Mouse (Mus musculus): ENCODE data around the gene Atp8b5.
A peak's percentile ranks its signal among the peaks of the same experiment; 100 is the strongest.

The Atp8b5 gene

GRCm38 (mm10) chr4:43266623-43267322 lies at the start of gene Atp8b5:
TSS of gene Atp8b5 (plus strand) at chr4:43267159.
- peak; percentile 83 for DNase-seq (ENCODE audit: extremely low read depth, low read depth)

GRCm38 (mm10) chr4:43217997-43218396 lies 49.0 kb upstream of the Atp8b5 start:
- peak; percentile 19 for DNase-seq (ENCODE audit: extremely low read depth, low read depth)

- DNase-seq (ENCODE audit: extremely low read depth, low read depth), result no peak
Observed at GRCm38 (mm10) chr4:43231821-43232220, 35.1 kb upstream of the Atp8b5 start.

- no peak for DNase-seq (ENCODE audit: extremely low read depth, low read depth)
Observed at GRCm38 (mm10) chr4:43232985-43233384, 34.0 kb upstream of the Atp8b5 start.

GRCm38 (mm10) chr4:43233489-43233888 lies 33.5 kb upstream of the Atp8b5 start:
- DNase-seq (ENCODE audit: extremely low read depth, low read depth), result no peak

- no peak for DNase-seq (ENCODE audit: extremely low read depth, low read depth)
Observed at GRCm38 (mm10) chr4:43236898-43237297, 30.1 kb upstream of the Atp8b5 start.

GRCm38 (mm10) chr4:43240716-43241115 lies 26.2 kb upstream of the Atp8b5 start:
- no peak for DNase-seq (ENCODE audit: extremely low read depth, low read depth)

- DNase-seq (ENCODE audit: extremely low read depth, low read depth), result no peak
Observed at GRCm38 (mm10) chr4:43244022-43244421, 22.9 kb upstream of the Atp8b5 start.

GRCm38 (mm10) chr4:43245776-43246175 lies 21.2 kb upstream of the Atp8b5 start:
- DNase-seq (ENCODE audit: extremely low read depth, low read depth), result no peak

GRCm38 (mm10) chr4:43248026-43248425 lies 18.9 kb upstream of the Atp8b5 start:
- no peak for DNase-seq (ENCODE audit: extremely low read depth, low read depth)

- DNase-seq (ENCODE audit: extremely low read depth, low read depth), result no peak
Observed at GRCm38 (mm10) chr4:43248909-43249308, 18.1 kb upstream of the Atp8b5 start.

GRCm38 (mm10) chr4:43251269-43251668 lies 15.7 kb upstream of the Atp8b5 start:
- DNase-seq (ENCODE audit: extremely low read depth, low read depth), result peak; percentile 89

GRCm38 (mm10) chr4:43257040-43257439 lies 9.9 kb upstream of the Atp8b5 start:
- no peak for DNase-seq (ENCODE audit: extremely low read depth, low read depth)

- DNase-seq (ENCODE audit: extremely low read depth, low read depth), result no peak
Observed at GRCm38 (mm10) chr4:43258556-43258955, 8.4 kb upstream of the Atp8b5 start.

- no peak for DNase-seq (ENCODE audit: extremely low read depth, low read depth)
Observed at GRCm38 (mm10) chr4:43259435-43259834, 7.5 kb upstream of the Atp8b5 start.

GRCm38 (mm10) chr4:43260096-43260495 lies 6.9 kb upstream of the Atp8b5 start:
- no peak for DNase-seq (ENCODE audit: extremely low read depth, low read depth)

- no peak for DNase-seq (ENCODE audit: extremely low read depth, low read depth)
Observed at GRCm38 (mm10) chr4:43262821-43263220, 4.1 kb upstream of the Atp8b5 start.

GRCm38 (mm10) chr4:43266146-43266545 lies 813 bp upstream of the Atp8b5 start:
- no peak for DNase-seq (ENCODE audit: extremely low read depth, low read depth)

GRCm38 (mm10) chr4:43267323-43267658 lies 332 bp downstream of the Atp8b5 start:
- no peak for DNase-seq (ENCODE audit: extremely low read depth, low read depth)

GRCm38 (mm10) chr4:43285476-43285875 lies 18.5 kb downstream of the Atp8b5 start:
- no peak for DNase-seq (ENCODE audit: extremely low read depth, low read depth)

GRCm38 (mm10) chr4:43287305-43287704 lies 20.3 kb downstream of the Atp8b5 start:
- DNase-seq (ENCODE audit: extremely low read depth, low read depth), result no peak

- no peak for DNase-seq (ENCODE audit: extremely low read depth, low read depth)
Observed at GRCm38 (mm10) chr4:43294001-43294400, 27.0 kb downstream of the Atp8b5 start.

- DNase-seq (ENCODE audit: extremely low read depth, low read depth), result no peak
Observed at GRCm38 (mm10) chr4:43309696-43310338, 42.9 kb downstream of the Atp8b5 start.

Measured in MEL-GATA-1-ER (cell line).